In genomic region chr16:97158279-97158678, GRCm38 (mm10) we compare ENCODE assay signal across 21 mouse cellular contexts. TPM values are rescaled to one million over a fixed set of nuclear protein-coding genes. Genes with fewer than 3 reads are reported as not detected.
DNase-seq lines count a peak whose midpoint lies in the region; ATAC-seq and TF ChIP-seq lines count a peak whose summit lies in the region.
"Had no signal": no experiment of that assay in that cellular context is flagged by ENCODE, and none has a peak within 500 bp of the region (broad histone marks: within the 10 kb centered on the region; RNA-seq: fewer than 3 reads in every experiment).

No protein-coding gene starts in this region.

- no peak for ATAC-seq in midbrain, embryonic 13.5 days
- no peak for ATAC-seq in midbrain, embryonic 11.5 days (ENCODE audit: low FRiP score)
- ATAC-seq: CD4-positive, CD25-positive, alpha-beta regulatory T cell, adult 4 months; forebrain, embryonic 13.5 days; forebrain, postnatal 0 days; hindbrain, postnatal 0 days had no signal

- no peak overlapping the region for H3K4me2 ChIP-seq in midbrain, embryonic 13.5 days (replicated peaks)
- no peak overlapping the region for H3K4me2 ChIP-seq in midbrain, embryonic 11.5 days
- H3K4me2 ChIP-seq in CH12.LX (ENCODE audit: insufficient read depth, low read depth, poor library complexity, severe bottlenecking), result no peak overlapping the region
- H3K4me2 ChIP-seq: forebrain, embryonic 13.5 days; hindbrain, embryonic 13.5 days had no signal

- no peaks in the 10 kb centered on the region for H3K27me3 ChIP-seq in midbrain, embryonic 13.5 days
- no peaks in the 10 kb centered on the region for H3K27me3 ChIP-seq in midbrain, embryonic 11.5 days (ENCODE audit: control insufficient read depth, insufficient read depth, low read length)
- no peaks in the 10 kb centered on the region for H3K27me3 ChIP-seq in CH12.LX (replicated peaks)
- H3K27me3 ChIP-seq in thymus, adult 2 months (ENCODE audit: control insufficient read depth, insufficient read depth, low read length), result no peaks in the 10 kb centered on the region
- H3K27me3 ChIP-seq: forebrain, embryonic 13.5 days; hindbrain, embryonic 13.5 days had no signal

- no peaks in the 10 kb centered on the region for H3K36me3 ChIP-seq in midbrain, embryonic 13.5 days
- H3K36me3 ChIP-seq in midbrain, embryonic 11.5 days (ENCODE audit: control insufficient read depth, insufficient read depth, low read length), result no peaks in the 10 kb centered on the region
- H3K36me3 ChIP-seq in CH12.LX (replicated peaks in 1 of 2; ENCODE audit: control insufficient read depth in 1 of 2, insufficient read depth in 1 of 2, low read length in 1 of 2), result no peaks in the 10 kb centered on the region
- H3K36me3 ChIP-seq in thymus, adult 2 months (ENCODE audit: control insufficient read depth, insufficient read depth, low read length), result no peaks in the 10 kb centered on the region
- H3K36me3 ChIP-seq: embryonic facial prominence, embryonic 10.5 days; heart, embryonic 10.5 days; hindbrain, embryonic 13.5 days had no signal

- in situ Hi-C loops in CH12.LX (cut with MboI; ENCODE audit: low pct_ligation_motif_present, low pct_unique_long_range_greater_than_20kb, low sequenced_read_pairs), result no loop called here

- H3K79me2 ChIP-seq in CH12.LX (replicated peaks; ENCODE audit: control insufficient read depth, extremely low read depth, insufficient read depth, poor library complexity, severe bottlenecking), result no peaks in the 10 kb centered on the region

- H3K27ac ChIP-seq in midbrain, embryonic 13.5 days, result peak overlapping the region; percentile 2; the same call in 1 of the 2 replicates
- no peak overlapping the region for H3K27ac ChIP-seq in midbrain, embryonic 11.5 days (ENCODE audit: low read depth, low read length)
- H3K27ac ChIP-seq in CH12.LX (ENCODE audit: insufficient read depth, low read depth), result no peak overlapping the region
- H3K27ac ChIP-seq in thymus, adult 2 months (ENCODE audit: control insufficient read depth, insufficient read depth, low read length), result no peak overlapping the region
- H3K27ac ChIP-seq: embryonic facial prominence, embryonic 10.5 days; forebrain, embryonic 13.5 days; heart, embryonic 10.5 days; hindbrain, postnatal 0 days had no signal

- no peak for TF ChIP-seq RAD21 in CH12.LX (IDR thresholded peaks at IDR 0.05; ENCODE audit: low read depth, low read length)

- no peak for TF ChIP-seq POLR2A in CH12.LX (IDR thresholded peaks at IDR 0.05; ENCODE audit: low read depth, low read length)
- no peak for TF ChIP-seq POLR2A in thymus, adult 2 months (IDR thresholded peaks at IDR 0.05; ENCODE audit: control insufficient read depth, extremely low read depth, insufficient read depth, low read length, poor library complexity)

- TF ChIP-seq EP300 in CH12.LX (IDR thresholded peaks at IDR 0.05; ENCODE audit: low read length), result no peak

- dilution Hi-C loops in CH12.LX (cut with MboI; ENCODE audit: extremely low pct_ligation_motif_present, extremely low pct_unique_long_range_greater_than_20kb, low sequenced_read_pairs), result no loop called here

- no peaks in the 10 kb centered on the region for H3K9me3 ChIP-seq in midbrain, embryonic 13.5 days
- no peaks in the 10 kb centered on the region for H3K9me3 ChIP-seq in midbrain, embryonic 11.5 days (ENCODE audit: control insufficient read depth, low read length)
- no peaks in the 10 kb centered on the region for H3K9me3 ChIP-seq in CH12.LX (replicated peaks; ENCODE audit: low read length)
- H3K9me3 ChIP-seq: embryonic facial prominence, embryonic 10.5 days; forebrain, embryonic 13.5 days; heart, embryonic 10.5 days; hindbrain, embryonic 13.5 days had no signal

- no peak for DNase-seq in midbrain, embryonic 11.5 days (ENCODE audit: low spot score, missing footprints)
- DNase-seq in CH12.LX (ENCODE audit: extremely low read depth), result no peak
- DNase-seq in adipocyte (ENCODE audit: low spot score), result peak; percentile 21
- peak; percentile 57 for DNase-seq in retina, postnatal 1 day
- DNase-seq in thymus, adult 2 months, result no peak
- DNase-seq in adrenal gland, postnatal 14 days, result no peak
- DNase-seq: adrenal gland, adult 8-10 months; cerebellum, adult 2 months; cerebellum, postnatal 10 days; forebrain, postnatal 0 days; gastrocnemius, postnatal 36 days; heart, adult 18-20 months; heart, postnatal 10 days had no signal

- H3K9ac ChIP-seq in midbrain, embryonic 13.5 days (replicated peaks), result no peak overlapping the region
- no peak overlapping the region for H3K9ac ChIP-seq in midbrain, embryonic 11.5 days (ENCODE audit: low read length)
- no peak overlapping the region for H3K9ac ChIP-seq in CH12.LX (ENCODE audit: insufficient read depth, low read depth)
- H3K9ac ChIP-seq: forebrain, embryonic 13.5 days; forebrain, postnatal 0 days; hindbrain, embryonic 13.5 days had no signal

- TF ChIP-seq CTCF in CH12.LX (conservative IDR thresholded peaks at IDR 0.05 in 1 of 2, IDR thresholded peaks at IDR 0.05 in 1 of 2; ENCODE audit: low read depth in 2 of 2, low read length in 2 of 2), result no peak
- no peak for TF ChIP-seq CTCF in thymus, adult 2 months (IDR thresholded peaks at IDR 0.05; ENCODE audit: borderline replicate concordance, control insufficient read depth, extremely low read depth, insufficient read depth, low read length, poor library complexity)

- peaks cover 39% of the 10 kb centered on the region for H3K4me1 ChIP-seq in midbrain, embryonic 13.5 days (replicated peaks)
- no peaks in the 10 kb centered on the region for H3K4me1 ChIP-seq in midbrain, embryonic 11.5 days (ENCODE audit: control insufficient read depth, insufficient read depth, low read length)
- H3K4me1 ChIP-seq in CH12.LX (ENCODE audit: control insufficient read depth in 1 of 2, insufficient read depth in 2 of 2), result no peaks in the 10 kb centered on the region
- H3K4me1 ChIP-seq in thymus, adult 2 months (replicated peaks; ENCODE audit: control insufficient read depth, insufficient read depth, low read length), result no peaks in the 10 kb centered on the region
- H3K4me1 ChIP-seq: embryonic facial prominence, embryonic 10.5 days; forebrain, embryonic 13.5 days; heart, embryonic 10.5 days had no signal

- WGBS in midbrain, embryonic 13.5 days, result 14% methylated on average over 4 of the region's 4 CpGs
- 26% methylated on average over 4 of the region's 4 CpGs for WGBS in midbrain, embryonic 11.5 days
- 82% methylated on average over 4 of the region's 4 CpGs for WGBS in thymus, adult 2 months

- no peak overlapping the region for H3K4me3 ChIP-seq in midbrain, embryonic 13.5 days (replicated peaks)
- H3K4me3 ChIP-seq in midbrain, embryonic 11.5 days (ENCODE audit: low read depth, low read length), result no peak overlapping the region
- no peak overlapping the region for H3K4me3 ChIP-seq in CH12.LX (replicated peaks in 1 of 3; ENCODE audit: low read depth in 2 of 3, low read length in 2 of 3, poor library complexity in 1 of 3)
- no peak overlapping the region for H3K4me3 ChIP-seq in thymus, adult 2 months (ENCODE audit: control insufficient read depth, insufficient read depth, low read length)
- H3K4me3 ChIP-seq: embryonic facial prominence, embryonic 10.5 days; forebrain, embryonic 13.5 days; heart, embryonic 10.5 days; hindbrain, embryonic 13.5 days had no signal

TF ChIP-seq in CH12.LX, 34 proteins besides CTCF, POLR2A, EP300 and RAD21:
- peak; percentile 72; the same call in 1 of the 2 replicates for TF ChIP-seq MAFK (IDR thresholded peaks at IDR 0.05; ENCODE audit: insufficient replicate concordance, low read length)
- no peak for TF ChIP-seq USF2 (conservative IDR thresholded peaks at IDR 0.05; ENCODE audit: low read depth, low read length)

RNA-seq across cellular contexts. Expression of gene Dscam, which starts 12.3 kb away (rescaled TPM):
- 10.5 and 11.1 TPM in 2 replicates for polyA plus RNA-seq in midbrain, embryonic 13.5 days (2015; fragmentation: Nextera tagmentation; extraction: Ambion mirVana)
- polyA plus RNA-seq in midbrain, embryonic 11.5 days (2014; fragmentation: Nextera tagmentation; extraction: Ambion mirVana), result 2.9 and 3.2 TPM in 2 replicates
- total RNA-seq in CH12.LX (2012; rRNA removed) (under 0.01 and 0.04 TPM in 2 replicates), CH12.LX (2014; rRNA removed) (0.03 and 0.12 TPM in 2 replicates)
- 0.30 and 0.39 TPM in 2 replicates for polyA plus RNA-seq in CH12.LX (2012; ENCODE audit: insufficient read length, low read depth)
- 0.14 and 0.28 TPM in 2 replicates for polyA plus RNA-seq in thymus, adult 2 months (2012; rRNA removed)
- total RNA-seq in adrenal gland, postnatal 14 days (2021), result 0.07 and 0.30 TPM in 2 replicates
- total RNA-seq: gastrocnemius, postnatal 36 days; heart, postnatal 10 days had no signal
- polyA plus RNA-seq: heart, embryonic 14.5 days had no signal

Comparison
In these comparisons a context has a peak if more than half of its experiments do, and no peak if none do; other contexts are left out.
1. DNase-seq: peak in adipocyte (single experiment) and retina, postnatal 1 day (single experiment); none in midbrain, embryonic 11.5 days (single experiment), CH12.LX (single experiment), thymus, adult 2 months (single experiment) and adrenal gland, postnatal 14 days (single experiment).